ENCODE assay signal across 8 mouse cellular contexts in the genomic region with DNA sequence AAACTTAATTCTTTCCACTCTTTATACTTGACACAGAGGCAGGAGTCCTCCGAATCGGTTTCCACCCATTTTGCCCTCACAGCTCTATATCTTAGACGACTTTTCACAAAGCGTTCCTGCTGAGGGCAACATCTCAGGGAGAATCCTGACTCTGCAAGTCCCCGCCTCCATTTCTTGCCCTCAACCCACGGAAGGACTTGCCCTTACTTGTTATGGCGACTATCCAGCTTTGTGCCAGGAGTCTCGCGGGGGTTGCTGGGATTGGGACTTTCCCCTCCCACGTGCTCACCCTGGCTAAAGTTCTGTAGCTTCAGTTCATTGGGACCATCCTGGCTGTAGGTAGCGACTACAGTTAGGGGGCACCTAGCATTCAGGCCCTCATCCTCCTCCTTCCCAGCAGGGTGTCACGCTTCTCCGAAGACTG. TPM values are rescaled to one million over a fixed set of nuclear protein-coding genes. Genes with fewer than 3 reads are reported as not detected.
DNase-seq lines count a peak whose midpoint lies in the region; ATAC-seq and TF ChIP-seq lines count a peak whose summit lies in the region.

TSS of gene Wrap53 (minus strand) at position 165 of the 424 bp plus-strand sequence.
TSS of gene Trp53 (plus strand) at position 269 of the 424 bp plus-strand sequence.

- no peaks in the 10 kb centered on the region for H3K9me3 ChIP-seq in embryonic facial prominence, embryonic 13.5 days
- no peaks in the 10 kb centered on the region for H3K9me3 ChIP-seq in limb, embryonic 12.5 days
- no peaks in the 10 kb centered on the region for H3K9me3 ChIP-seq in midbrain, embryonic 15.5 days

- TF ChIP-seq POLR2A in kidney, adult 2 months (IDR thresholded peaks at IDR 0.05; ENCODE audit: low read depth, low read length): no peak
- TF ChIP-seq POLR2A in spleen, adult 2 months (IDR thresholded peaks at IDR 0.05; ENCODE audit: low read depth, low read length): peak; percentile 55; the same call in 1 of the 2 replicates

- DNase-seq in 3134 (ENCODE audit: extremely low read depth, insufficient read length, low spot score): peak; percentile 84
- DNase-seq in adrenal gland, postnatal 36 days: peak; percentile 91 to 93
- DNase-seq in heart, adult 18-20 months: peak; percentile 96 to 97
- DNase-seq in kidney, adult 2 months: peak; percentile 98
- DNase-seq in spleen, adult 2 months (ENCODE audit: low read depth in 1 of 2, low spot score in 2 of 2): peak; percentile 86 to 95

- H3K36me3 ChIP-seq in embryonic facial prominence, embryonic 13.5 days: peaks cover 25% of the 10 kb centered on the region
- H3K36me3 ChIP-seq in kidney, adult 2 months (ENCODE audit: control insufficient read depth, insufficient read depth, low read length): no peaks in the 10 kb centered on the region
- peaks cover 35% of the 10 kb centered on the region for H3K36me3 ChIP-seq in limb, embryonic 12.5 days
- H3K36me3 ChIP-seq in midbrain, embryonic 15.5 days (replicated peaks): no peaks in the 10 kb centered on the region
- no peaks in the 10 kb centered on the region for H3K36me3 ChIP-seq in spleen, adult 2 months (ENCODE audit: control insufficient read depth, insufficient read depth, low read length)

- WGBS in embryonic facial prominence, embryonic 13.5 days: under 1% methylated on average over 13 of the region's 13 CpGs
- WGBS in kidney, adult 2 months: under 1% methylated on average over 13 of the region's 13 CpGs
- WGBS in limb, embryonic 12.5 days: under 1% methylated on average over 13 of the region's 13 CpGs
- under 1% methylated on average over 13 of the region's 13 CpGs for WGBS in midbrain, embryonic 15.5 days
- WGBS in spleen, adult 2 months: 1% methylated on average over 13 of the region's 13 CpGs

- peaks cover 37% of the 10 kb centered on the region for H3K4me1 ChIP-seq in embryonic facial prominence, embryonic 13.5 days
- peaks cover 12% of the 10 kb centered on the region; the same call in 1 of the 2 replicates for H3K4me1 ChIP-seq in kidney, adult 2 months (ENCODE audit: control insufficient read depth, insufficient read depth, low read length)
- peaks cover 30% of the 10 kb centered on the region for H3K4me1 ChIP-seq in limb, embryonic 12.5 days (replicated peaks)
- H3K4me1 ChIP-seq in midbrain, embryonic 15.5 days: peaks cover 51% of the 10 kb centered on the region
- peaks cover 10% of the 10 kb centered on the region; the same call in 1 of the 2 replicates for H3K4me1 ChIP-seq in spleen, adult 2 months (ENCODE audit: control insufficient read depth, insufficient read depth, insufficient read length)

- TF ChIP-seq CTCF in kidney, adult 2 months (conservative IDR thresholded peaks at IDR 0.05; ENCODE audit: insufficient read depth, insufficient read length, low read depth, low read length): no peak
- TF ChIP-seq CTCF in spleen, adult 2 months (IDR thresholded peaks at IDR 0.05; ENCODE audit: extremely low read depth, insufficient read depth, insufficient read length, insufficient replicate concordance): no peak

- peak within 1 kb of the TSS; percentile 87 for H3K4me2 ChIP-seq in embryonic facial prominence, embryonic 13.5 days
- peak within 1 kb of the TSS; percentile 89 for H3K4me2 ChIP-seq in limb, embryonic 12.5 days
- peak within 1 kb of the TSS; percentile 85 for H3K4me2 ChIP-seq in midbrain, embryonic 15.5 days

- H3K9ac ChIP-seq in embryonic facial prominence, embryonic 13.5 days: peak within 1 kb of the TSS; percentile 90
- H3K9ac ChIP-seq in limb, embryonic 12.5 days (replicated peaks): peak within 1 kb of the TSS; percentile 87
- H3K9ac ChIP-seq in midbrain, embryonic 15.5 days: peak within 1 kb of the TSS; percentile 69

- H3K27ac ChIP-seq in embryonic facial prominence, embryonic 13.5 days: peak within 1 kb of the TSS; percentile 96
- peak within 1 kb of the TSS; percentile 98 for H3K27ac ChIP-seq in kidney, adult 2 months (ENCODE audit: insufficient read depth, low read depth, low read length)
- peak within 1 kb of the TSS; percentile 97 for H3K27ac ChIP-seq in limb, embryonic 12.5 days
- H3K27ac ChIP-seq in midbrain, embryonic 15.5 days: peak within 1 kb of the TSS; percentile 93
- peak within 1 kb of the TSS; percentile 94 for H3K27ac ChIP-seq in spleen, adult 2 months (ENCODE audit: insufficient read depth, low read length)

- H3K27me3 ChIP-seq in embryonic facial prominence, embryonic 13.5 days: no peaks in the 10 kb centered on the region
- no peaks in the 10 kb centered on the region for H3K27me3 ChIP-seq in kidney, adult 2 months (replicated peaks; ENCODE audit: control insufficient read depth, insufficient read depth, low read length)
- no peaks in the 10 kb centered on the region for H3K27me3 ChIP-seq in limb, embryonic 12.5 days
- H3K27me3 ChIP-seq in midbrain, embryonic 15.5 days (replicated peaks): no peaks in the 10 kb centered on the region
- no peaks in the 10 kb centered on the region for H3K27me3 ChIP-seq in spleen, adult 2 months (ENCODE audit: control insufficient read depth, insufficient read depth, low read length)

- ATAC-seq in embryonic facial prominence, embryonic 13.5 days (ENCODE audit: insufficient number of reproducible peaks, insufficient read depth, low FRiP score, low TSS enrichment, low read depth): peak; percentile 65
- ATAC-seq in limb, embryonic 12.5 days (ENCODE audit: insufficient number of reproducible peaks, insufficient read depth, low FRiP score, low TSS enrichment, low read depth): peak; percentile 52
- ATAC-seq in midbrain, embryonic 15.5 days (replicated peaks): peak; percentile 67

- peak within 1 kb of the TSS; percentile 79 for H3K4me3 ChIP-seq in embryonic facial prominence, embryonic 13.5 days
- H3K4me3 ChIP-seq in kidney, adult 2 months (ENCODE audit: insufficient read depth, low read depth, low read length): peak within 1 kb of the TSS; percentile 96
- peak within 1 kb of the TSS; percentile 84 for H3K4me3 ChIP-seq in limb, embryonic 12.5 days (replicated peaks)
- H3K4me3 ChIP-seq in midbrain, embryonic 15.5 days: peak within 1 kb of the TSS; percentile 86
- peak within 1 kb of the TSS; percentile 100 for H3K4me3 ChIP-seq in spleen, adult 2 months (ENCODE audit: extremely low read depth, insufficient read depth, insufficient read length)

RNA-seq across cellular contexts. Expression of gene Wrap53, which starts in this region (rescaled TPM):
- 1 to 10 TPM; 9.2 to 9.7 TPM for total RNA-seq in adrenal gland, postnatal 36 days (2021)
- 26.9 TPM in 2 replicates for polyA plus RNA-seq in embryonic facial prominence, embryonic 13.5 days (2015; fragmentation: Nextera tagmentation; extraction: Ambion mirVana)
- total RNA-seq in heart, adult 18-20 months (2021): 1 to 10 TPM; 5.0 to 5.4 TPM
- 19.8 and 20.7 TPM in 2 replicates for polyA plus RNA-seq in kidney, adult 2 months (2012; rRNA removed)
- 35.8 and 39.0 TPM in 2 replicates for polyA plus RNA-seq in limb, embryonic 12.5 days (2016; fragmentation: Nextera tagmentation; extraction: Ambion mirVana)
- 21.4 and 23.2 TPM in 2 replicates for polyA plus RNA-seq in midbrain, embryonic 15.5 days (2015; fragmentation: Nextera tagmentation; extraction: Ambion mirVana)
- 15.6 and 21.3 TPM in 2 replicates for polyA plus RNA-seq in spleen, adult 2 months (2012; rRNA removed)

RNA-seq across cellular contexts. Expression of gene Trp53, which starts in this region (rescaled TPM):
- total RNA-seq in adrenal gland, postnatal 36 days (2021): 10 to 100 TPM; 63.3 to 64.7 TPM
- 160 and 186 TPM in 2 replicates for polyA plus RNA-seq in embryonic facial prominence, embryonic 13.5 days (2015; fragmentation: Nextera tagmentation; extraction: Ambion mirVana)
- total RNA-seq in heart, adult 18-20 months (2021): 10 to 100 TPM; 15.0 to 15.5 TPM
- 48.5 and 55.0 TPM in 2 replicates for polyA plus RNA-seq in kidney, adult 2 months (2012; rRNA removed)
- 175 and 180 TPM in 2 replicates for polyA plus RNA-seq in limb, embryonic 12.5 days (2016; fragmentation: Nextera tagmentation; extraction: Ambion mirVana)
- polyA plus RNA-seq in midbrain, embryonic 15.5 days (2015; fragmentation: Nextera tagmentation; extraction: Ambion mirVana): 60.4 and 70.1 TPM in 2 replicates
- polyA plus RNA-seq in spleen, adult 2 months (2012; rRNA removed): 105 and 144 TPM in 2 replicates

Comparison
In these comparisons a context has a peak if more than half of its experiments do, and no peak if none do; other contexts are left out.
1. Peak in every context shown above with its lines: DNase-seq, ATAC-seq, H3K4me3 ChIP-seq and H3K27ac ChIP-seq.